Mouse (Mus musculus): ENCODE measurements around the gene Olfm2. TPM values are rescaled to one million over a fixed set of nuclear protein-coding genes. Genes with fewer than 3 reads are reported as not detected.

Olfm2 gene
- total and polyA plus RNA-seq, 3 experiments = 0.08 to 0.47 TPM; not detected in 1

DNA sequence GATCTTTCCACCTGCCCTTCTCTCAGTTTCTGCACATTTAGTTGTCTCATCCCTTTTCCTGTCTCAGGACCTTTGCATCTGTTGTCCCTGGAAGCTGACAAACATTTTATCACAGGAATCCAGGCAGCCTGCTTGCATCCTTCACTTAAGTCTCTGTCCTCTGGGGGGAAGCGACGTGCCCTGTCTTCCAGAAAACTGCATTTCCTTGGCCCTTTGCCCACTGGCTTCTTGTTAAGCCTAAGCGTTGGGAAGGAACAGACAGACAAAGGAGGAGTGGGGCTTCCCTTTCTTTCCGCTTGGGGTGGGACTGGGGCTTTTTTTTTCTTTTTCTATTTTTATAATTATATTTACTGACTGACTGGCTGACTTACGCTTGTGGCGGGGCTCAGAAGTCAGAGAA lies 16.7 kb downstream of the Olfm2 start:
- peaks cover 4 to 11% of the 10 kb centered on the region in 2 experiments; a peak in 3 of 4 replicates for H3K4me1 ChIP-seq (ENCODE audit: control insufficient read depth in 1 of 2, insufficient read depth in 2 of 2)
- no peaks in the 10 kb centered on the region for H3K36me3 ChIP-seq (replicated peaks in 1 of 2; ENCODE audit: control insufficient read depth in 1 of 2, insufficient read depth in 1 of 2, low read length in 1 of 2)
- H3K9ac ChIP-seq (ENCODE audit: insufficient read depth, low read depth) = no peak overlapping the region
- peaks cover 86% of the 10 kb centered on the region for H3K27me3 ChIP-seq (replicated peaks)
- in situ Hi-C loops (cut with MboI; ENCODE audit: low pct_ligation_motif_present, low pct_unique_long_range_greater_than_20kb, low sequenced_read_pairs) (no loop called here), dilution Hi-C loops (cut with MboI; ENCODE audit: extremely low pct_ligation_motif_present, extremely low pct_unique_long_range_greater_than_20kb, low sequenced_read_pairs) (no loop called here)
- TF ChIP-seq MYC (IDR thresholded peaks at IDR 0.05; ENCODE audit: low read depth, low read length) = no peak
- no peak for TF ChIP-seq JUN (IDR thresholded peaks at IDR 0.05; ENCODE audit: insufficient read depth, low read depth, low read length)
- no peak for TF ChIP-seq BHLHE40 (IDR thresholded peaks at IDR 0.05; ENCODE audit: low read depth, low read length)
- TF ChIP-seq ZMIZ1 (IDR thresholded peaks at IDR 0.05; ENCODE audit: low read depth, low read length) = no peak
- no peak for TF ChIP-seq ZKSCAN1 (IDR thresholded peaks at IDR 0.05; ENCODE audit: borderline replicate concordance, low read depth, low read length)
- TF ChIP-seq USF2 (conservative IDR thresholded peaks at IDR 0.05; ENCODE audit: low read depth, low read length) = no peak
- no peak for TF ChIP-seq SMC3 (IDR thresholded peaks at IDR 0.05; ENCODE audit: low read depth, low read length)
- no peak for TF ChIP-seq TCF12 (IDR thresholded peaks at IDR 0.05; ENCODE audit: low read depth, low read length)
- no peak for TF ChIP-seq GABPA (IDR thresholded peaks at IDR 0.05; ENCODE audit: insufficient replicate concordance, low read depth, low read length)
- TF ChIP-seq MAFK (IDR thresholded peaks at IDR 0.05; ENCODE audit: insufficient replicate concordance, low read length) = no peak
- TF ChIP-seq POLR2A (IDR thresholded peaks at IDR 0.05; ENCODE audit: low read depth, low read length) = no peak
- no peak for TF ChIP-seq ETS1 (conservative IDR thresholded peaks at IDR 0.05; ENCODE audit: low read depth, low read length)
- no peaks in the 10 kb centered on the region for H3K79me2 ChIP-seq (replicated peaks; ENCODE audit: control insufficient read depth, extremely low read depth, insufficient read depth, poor library complexity, severe bottlenecking)
- no peak overlapping the region for H3K4me3 ChIP-seq (replicated peaks in 1 of 3; ENCODE audit: low read depth in 2 of 3, low read length in 2 of 3, poor library complexity in 1 of 3)
- no peaks in the 10 kb centered on the region for H3K9me3 ChIP-seq (replicated peaks; ENCODE audit: low read length)
- H3K4me2 ChIP-seq (ENCODE audit: insufficient read depth, low read depth, poor library complexity, severe bottlenecking) = no peak overlapping the region
- no peak for DNase-seq (ENCODE audit: extremely low read depth)
- no peak overlapping the region for H3K27ac ChIP-seq (ENCODE audit: insufficient read depth, low read depth)

DNA sequence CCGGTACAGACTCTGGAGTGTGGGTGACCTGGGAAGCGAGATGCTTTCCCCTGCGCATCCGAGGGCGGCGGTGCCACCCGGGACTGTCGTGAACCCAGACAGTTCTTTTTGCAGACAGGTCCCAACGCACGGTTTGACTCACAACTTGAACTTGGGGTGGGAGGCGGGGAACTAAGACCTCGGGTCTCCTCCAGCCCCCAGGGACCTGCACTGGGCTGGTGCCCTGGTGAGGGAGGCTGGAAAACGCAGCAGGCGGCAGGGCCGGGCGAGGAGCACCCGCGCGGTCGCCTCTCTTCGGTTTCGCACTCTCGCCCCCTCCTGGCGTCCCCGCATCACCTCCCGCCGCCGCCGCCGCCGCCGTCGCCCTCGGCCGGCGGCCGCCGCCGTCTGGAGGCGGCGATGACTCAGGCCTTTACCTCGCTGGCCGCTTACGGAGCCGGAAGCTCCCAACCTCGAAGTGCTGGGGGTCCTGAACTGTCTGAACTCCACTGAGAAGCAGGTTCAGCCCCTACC lies 18.5 kb downstream of the Olfm2 start:
- Histone ChIP-seq H3K36me3 (replicated peaks in 1 of 2; ENCODE audit: control insufficient read depth in 1 of 2, insufficient read depth in 1 of 2, low read length in 1 of 2) (no peaks in the 10 kb centered on the region), H3K27ac (ENCODE audit: insufficient read depth, low read depth) (no peak overlapping the region), H3K4me2 (ENCODE audit: insufficient read depth, low read depth, poor library complexity, severe bottlenecking) (peak overlapping the region; percentile 93), H3K79me2 (replicated peaks; ENCODE audit: control insufficient read depth, extremely low read depth, insufficient read depth, poor library complexity, severe bottlenecking) (no peaks in the 10 kb centered on the region), H3K9ac (ENCODE audit: insufficient read depth, low read depth) (0 out of 2 replicates have a peak overlapping the region, but pooled peaks have one; percentile 6), H3K9me3 (replicated peaks; ENCODE audit: low read length) (no peaks in the 10 kb centered on the region), H3K4me1 (ENCODE audit: control insufficient read depth in 1 of 2, insufficient read depth in 2 of 2) (peaks cover 4 to 17% of the 10 kb centered on the region in 2 experiments; a peak in 3 of 4 replicates), H3K27me3 (replicated peaks) (peaks cover 83% of the 10 kb centered on the region), H3K4me3 (replicated peaks in 1 of 3; ENCODE audit: low read depth in 2 of 3, low read length in 2 of 3, poor library complexity in 1 of 3) (peak overlapping the region in 2 of 3 experiments; percentile 39 to 48)
- no peak for TF ChIP-seq HCFC1 (IDR thresholded peaks at IDR 0.05; ENCODE audit: low read depth, low read length)
- 0 out of 2 replicates have a peak, but pooled peaks have one; percentile 24 for TF ChIP-seq ELF1 (IDR thresholded peaks at IDR 0.05; ENCODE audit: low read depth, low read length)
- TF ChIP-seq CTCF (conservative IDR thresholded peaks at IDR 0.05 in 1 of 2, IDR thresholded peaks at IDR 0.05 in 1 of 2; ENCODE audit: low read depth in 2 of 2, low read length in 2 of 2) = peak in 1 of 2 experiments; percentile 52; a peak in 2 of 4 replicates
- no peak for TF ChIP-seq UBTF (IDR thresholded peaks at IDR 0.05; ENCODE audit: low read depth, low read length)
- 0 out of 2 replicates have a peak, but pooled peaks have one; percentile 6 for TF ChIP-seq NRF1 (IDR thresholded peaks at IDR 0.05; ENCODE audit: low read depth, low read length)
- 0 out of 2 replicates have a peak, but pooled peaks have one; percentile 4 for TF ChIP-seq SMC3 (IDR thresholded peaks at IDR 0.05; ENCODE audit: low read depth, low read length)
- no peak for TF ChIP-seq PAX5 (IDR thresholded peaks at IDR 0.05; ENCODE audit: low read length)
- TF ChIP-seq RCOR1 (conservative IDR thresholded peaks at IDR 0.05; ENCODE audit: low read depth, low read length) = no peak
- no peak for TF ChIP-seq POLR2AphosphoS2 (IDR thresholded peaks at IDR 0.05; ENCODE audit: low read depth, low read length)
- no peak for TF ChIP-seq KAT2A (IDR thresholded peaks at IDR 0.05; ENCODE audit: insufficient replicate concordance, low read length)
- 0 out of 2 replicates have a peak, but pooled peaks have one; percentile 22 for TF ChIP-seq MAFK (IDR thresholded peaks at IDR 0.05; ENCODE audit: insufficient replicate concordance, low read length)
- peak; percentile 7 for TF ChIP-seq RAD21 (IDR thresholded peaks at IDR 0.05; ENCODE audit: low read depth, low read length)
- TF ChIP-seq MEF2A (IDR thresholded peaks at IDR 0.05; ENCODE audit: borderline replicate concordance, low read depth, low read length) = no peak
- TF ChIP-seq MAX (IDR thresholded peaks at IDR 0.05; ENCODE audit: low read length) = no peak
- in situ Hi-C loops (cut with MboI; ENCODE audit: low pct_ligation_motif_present, low pct_unique_long_range_greater_than_20kb, low sequenced_read_pairs) (no loop called here), dilution Hi-C loops (cut with MboI; ENCODE audit: extremely low pct_ligation_motif_present, extremely low pct_unique_long_range_greater_than_20kb, low sequenced_read_pairs) (no loop called here)
- DNase-seq (ENCODE audit: extremely low read depth) = peak; percentile 34
